7 mouse cellular contexts compared by ENCODE assay signal in genomic region chr8:120898008-120898407, GRCm38 (mm10).
DNase-seq lines count a peak whose midpoint lies in the region; TF ChIP-seq lines count a peak whose summit lies in the region.

No protein-coding gene starts in this region.

- no peak overlapping the region for H3K27ac ChIP-seq in ES-E14 (ENCODE audit: insufficient read depth, low read depth, low read length, poor library complexity, severe bottlenecking)
- H3K27ac ChIP-seq in thymus, adult 2 months (ENCODE audit: control insufficient read depth, insufficient read depth, low read length): no peak overlapping the region

- no peaks in the 10 kb centered on the region for H3K4me1 ChIP-seq in ES-E14 (ENCODE audit: control insufficient read depth in 2 of 2, insufficient read depth in 2 of 2, low read length in 2 of 2, poor library complexity in 1 of 2)
- H3K4me1 ChIP-seq in thymus, adult 2 months (replicated peaks; ENCODE audit: control insufficient read depth, insufficient read depth, low read length): no peaks in the 10 kb centered on the region

- H3K36me3 ChIP-seq in ES-E14 (ENCODE audit: control insufficient read depth, insufficient read depth, low read length, poor library complexity, severe bottlenecking): no peaks in the 10 kb centered on the region
- H3K36me3 ChIP-seq in thymus, adult 2 months (ENCODE audit: control insufficient read depth, insufficient read depth, low read length): no peaks in the 10 kb centered on the region

- 60% methylated on average over 4 of the region's 4 CpGs for WGBS in thymus, adult 2 months

- DNase-seq in layer of hippocampus, postnatal 14 days (ENCODE audit: low spot score in 2 of 2): peak; percentile 40 to 43
- no peak for DNase-seq in layer of hippocampus, adult 9-10 months (ENCODE audit: low spot score)
- DNase-seq in ES-E14 (ENCODE audit: low read depth, low spot score): peak; percentile 74
- peak; percentile 44 to 47 for DNase-seq in adrenal gland, postnatal 36 days
- DNase-seq in heart, postnatal 14 days: peak; percentile 37 to 67
- DNase-seq in lung, postnatal 10 days: peak; percentile 82
- peak; percentile 49 for DNase-seq in thymus, adult 2 months

- intact Hi-C loops in heart, postnatal 14 days (cut with DNase I): loop anchor here (5.0 kb wide), 2 partner anchors 74 to 194 kb away; no protein-coding TSS in a partner anchor

- H3K4me3 ChIP-seq in ES-E14 (ENCODE audit: insufficient read depth in 1 of 2, low read depth in 1 of 2, low read length in 2 of 2, poor library complexity in 1 of 2, severe bottlenecking in 1 of 2): no peak overlapping the region
- H3K4me3 ChIP-seq in thymus, adult 2 months (ENCODE audit: control insufficient read depth, insufficient read depth, low read length): no peak overlapping the region

- H3K9ac ChIP-seq in ES-E14 (ENCODE audit: insufficient read depth, low read depth, low read length, poor library complexity, severe bottlenecking): no peak overlapping the region

- H3K9me3 ChIP-seq in ES-E14 (ENCODE audit: control insufficient read depth, insufficient read depth, low read depth, low read length): no peaks in the 10 kb centered on the region

- in situ Hi-C loops in ES-E14 (cut with MboI; ENCODE audit: low sequenced_read_pairs in 2 of 2, unreplicated experiment in 2 of 2): no loop called here

- peaks cover 6% of the 10 kb centered on the region; the same call in 1 of the 2 replicates for H3K27me3 ChIP-seq in thymus, adult 2 months (ENCODE audit: control insufficient read depth, insufficient read depth, low read length)

- peak; percentile 76; the same call in 1 of the 2 replicates for TF ChIP-seq CTCF in thymus, adult 2 months (IDR thresholded peaks at IDR 0.05; ENCODE audit: borderline replicate concordance, control insufficient read depth, extremely low read depth, insufficient read depth, low read length, poor library complexity)

- no peak for TF ChIP-seq POLR2A in thymus, adult 2 months (IDR thresholded peaks at IDR 0.05; ENCODE audit: control insufficient read depth, extremely low read depth, insufficient read depth, low read length, poor library complexity)

TF ChIP-seq in ES-E14, 5 proteins besides CTCF, POLR2A, EP300 and RAD21:
- TF ChIP-seq ZC3H11A (IDR thresholded peaks at IDR 0.05; ENCODE audit: borderline replicate concordance, low read depth, low read length): peak; percentile 70; the same call in 1 of the 2 replicates
- peak; percentile 98 for TF ChIP-seq MAFK (IDR thresholded peaks at IDR 0.05; ENCODE audit: insufficient read depth, low read depth, low read length)
- TF ChIP-seq HCFC1 (IDR thresholded peaks at IDR 0.05; ENCODE audit: borderline replicate concordance, insufficient read depth, low read length): no peak
- TF ChIP-seq CHD2 (IDR thresholded peaks at IDR 0.05; ENCODE audit: low read depth, low read length): no peak
- no peak for TF ChIP-seq ZNF384 (IDR thresholded peaks at IDR 0.05; ENCODE audit: low read depth, low read length)
TF ChIP-seq in ES-E14: peak in this region for 2.
